Mouse (Mus musculus) ES-CJ7 (cell line): ENCODE results near the gene Sugct.

Source experiments
- DNase-seq: peaks from one replicate; pipeline ENCODE4 v3.0.0; 2011; ENCODE audit warnings: low read depth, low spot score

Gene Sugct

DNA sequence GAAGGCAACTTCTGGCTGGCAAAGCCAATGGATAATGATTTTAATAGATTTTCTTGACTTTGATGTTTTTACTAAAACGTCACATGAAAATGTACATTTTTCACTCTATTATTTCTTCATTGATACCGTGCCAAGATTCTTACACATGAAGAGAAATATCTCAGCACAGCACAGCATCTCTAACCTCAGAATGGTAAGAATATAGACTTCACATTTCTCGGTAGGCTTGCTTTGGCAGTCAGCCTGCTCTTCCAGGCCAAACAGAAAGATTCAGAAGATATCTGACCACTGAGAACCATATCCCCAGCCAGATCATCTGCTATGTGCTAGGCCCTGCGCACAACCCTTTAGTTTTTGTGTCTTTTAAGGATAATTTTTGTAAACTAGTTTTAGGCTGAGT, 657.0 kb downstream of the Sugct start:
- DNase-seq: no peak

DNA sequence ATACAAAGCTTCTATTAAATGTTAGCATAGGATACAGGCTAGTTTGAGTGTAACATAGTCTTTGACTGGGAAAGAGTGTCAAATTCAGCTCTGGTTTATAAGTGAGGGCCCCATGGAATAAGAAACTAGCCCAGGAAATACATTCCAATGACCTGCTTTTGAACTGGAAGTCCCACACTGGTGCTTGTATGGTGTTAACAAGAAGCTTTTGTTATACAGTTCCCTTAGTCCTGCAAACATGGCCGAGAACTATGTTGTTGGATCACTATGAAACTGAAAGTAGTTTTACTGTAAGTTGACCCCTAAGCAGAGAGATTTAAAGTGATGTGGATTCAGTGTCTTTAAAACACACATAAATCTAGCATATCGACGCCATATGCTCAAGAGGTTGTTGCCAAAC, 657.5 kb downstream of the Sugct start:
- no peak for DNase-seq

DNA sequence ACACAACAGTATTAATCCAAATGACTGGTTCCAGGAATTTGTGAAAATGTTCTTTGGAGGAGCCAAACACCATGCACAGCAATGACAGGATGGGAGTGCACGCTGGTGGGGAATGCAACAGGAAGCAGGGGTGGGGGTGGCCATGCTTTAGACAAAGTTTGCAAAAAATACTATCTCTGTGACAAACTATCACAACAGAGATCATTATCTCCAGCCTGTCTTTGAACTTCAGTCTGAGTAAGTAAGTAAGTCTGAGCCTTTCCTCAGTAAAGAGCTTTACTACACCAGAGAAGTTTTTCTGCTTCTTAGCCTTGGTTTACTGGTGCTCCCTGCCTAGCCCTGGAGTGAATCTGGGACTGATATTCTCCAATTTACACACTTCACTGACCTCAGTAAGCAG, 664.6 kb downstream of the Sugct start:
- no peak for DNase-seq

DNA sequence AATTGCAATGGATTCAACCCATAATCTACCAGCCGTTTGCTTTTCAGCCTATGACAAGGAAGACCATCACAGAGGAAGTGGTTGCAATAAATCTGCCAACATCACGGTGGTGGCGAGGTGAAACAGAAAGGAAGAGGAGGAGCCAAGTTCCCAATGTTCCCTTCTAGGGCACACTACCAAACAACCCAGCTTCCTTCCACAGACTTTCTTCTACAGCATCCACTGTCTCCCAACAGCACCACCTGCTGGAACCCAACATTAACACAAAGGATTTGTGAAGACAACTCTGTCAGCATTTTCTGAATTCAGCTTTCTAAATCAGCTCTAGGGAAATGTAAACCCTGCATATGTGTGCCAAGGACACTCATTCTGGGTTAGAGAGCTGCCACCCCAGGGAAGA, 666.8 kb downstream of the Sugct start:
- DNase-seq: peak; percentile 77

DNA sequence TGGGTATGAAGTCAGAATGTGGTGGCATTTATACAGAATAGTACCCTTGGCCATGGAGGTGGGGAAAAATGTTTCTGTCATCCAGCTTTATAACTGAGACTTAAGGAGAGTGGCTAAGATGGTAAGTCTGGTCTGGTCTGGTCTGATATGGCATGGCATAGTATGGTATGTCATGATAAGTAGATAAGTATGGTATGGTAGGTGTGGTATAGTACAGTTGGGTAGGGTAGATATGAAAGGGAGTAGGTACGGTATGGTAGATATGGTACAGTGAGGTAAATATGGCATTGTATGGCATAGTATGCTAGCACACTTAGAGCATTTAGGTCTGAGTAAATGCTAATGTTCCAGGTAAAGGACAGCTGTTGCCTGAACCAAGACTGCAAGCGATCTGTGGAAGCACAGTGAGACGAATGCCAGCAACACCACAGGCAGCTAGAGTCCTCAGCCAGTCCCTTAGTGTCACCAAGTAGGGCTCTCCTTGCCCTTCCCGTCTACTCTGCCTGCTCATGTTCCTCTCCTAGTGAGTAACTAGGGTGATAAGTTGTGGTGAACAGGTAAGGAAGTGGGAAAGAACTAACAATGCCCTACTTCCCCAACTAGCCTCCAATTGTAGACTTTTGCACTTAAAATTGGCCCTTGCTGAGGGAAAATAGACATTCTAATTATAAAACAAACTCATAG, 667.4 kb downstream of the Sugct start:
- DNase-seq: no peak

DNA sequence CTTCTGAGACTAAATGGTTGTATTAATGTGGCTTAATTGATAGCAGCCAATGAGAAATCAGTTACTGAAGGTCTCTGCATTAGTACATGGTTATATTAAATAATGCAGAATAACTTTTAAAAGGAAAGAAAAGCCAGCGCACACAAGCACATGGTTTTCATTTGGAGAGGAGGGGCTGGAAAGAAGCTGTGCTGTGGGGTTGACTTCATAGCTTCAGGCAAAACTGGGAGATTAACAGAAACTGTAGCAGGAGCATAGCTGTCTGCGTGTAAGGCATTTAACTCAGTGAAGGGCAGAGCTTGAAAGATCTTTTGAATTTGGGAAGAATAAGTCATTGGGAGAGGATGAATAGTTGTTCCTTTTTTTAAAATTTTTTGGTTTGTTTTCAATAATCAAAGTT, 668.4 kb downstream of the Sugct start:
- no peak for DNase-seq

DNA sequence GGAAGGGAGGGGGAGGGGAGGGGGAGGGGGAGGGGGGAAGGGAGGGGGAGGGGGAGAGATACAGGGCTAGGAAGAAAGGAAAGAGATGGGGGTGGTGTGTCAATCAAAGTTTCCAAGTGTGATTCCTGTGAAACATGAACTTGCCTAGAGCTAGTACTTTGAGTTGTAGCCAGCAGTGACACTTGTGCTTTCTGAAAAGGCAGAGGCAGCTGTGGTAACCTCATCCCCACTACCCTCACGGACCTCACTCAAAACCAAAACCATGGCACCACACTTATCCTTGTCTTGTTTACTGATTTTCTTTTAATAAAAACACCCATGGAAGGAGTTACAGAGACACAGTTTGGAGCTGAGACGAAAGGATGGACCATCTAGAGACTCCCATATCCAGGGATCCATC, 698.9 kb downstream of the Sugct start:
- DNase-seq: no peak

DNA sequence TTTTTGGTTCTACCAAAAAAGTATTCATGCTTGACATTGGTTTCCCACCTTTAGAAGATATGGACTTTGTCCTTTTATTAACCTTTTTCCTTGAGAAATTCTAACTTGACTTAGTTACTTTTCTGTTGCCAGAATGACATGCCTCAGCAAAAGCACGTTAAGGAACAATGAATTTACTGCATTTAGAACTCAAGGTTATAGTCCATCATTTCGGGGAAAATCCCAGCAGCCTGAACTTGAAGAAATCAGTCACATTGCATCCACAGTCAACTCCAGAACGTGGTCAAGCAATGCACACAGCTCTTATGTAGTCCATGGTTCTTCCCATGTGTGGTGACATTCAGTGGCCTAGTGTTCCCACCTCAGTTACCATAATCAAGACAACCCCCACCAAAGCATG, 700.0 kb downstream of the Sugct start:
- no peak for DNase-seq

DNA sequence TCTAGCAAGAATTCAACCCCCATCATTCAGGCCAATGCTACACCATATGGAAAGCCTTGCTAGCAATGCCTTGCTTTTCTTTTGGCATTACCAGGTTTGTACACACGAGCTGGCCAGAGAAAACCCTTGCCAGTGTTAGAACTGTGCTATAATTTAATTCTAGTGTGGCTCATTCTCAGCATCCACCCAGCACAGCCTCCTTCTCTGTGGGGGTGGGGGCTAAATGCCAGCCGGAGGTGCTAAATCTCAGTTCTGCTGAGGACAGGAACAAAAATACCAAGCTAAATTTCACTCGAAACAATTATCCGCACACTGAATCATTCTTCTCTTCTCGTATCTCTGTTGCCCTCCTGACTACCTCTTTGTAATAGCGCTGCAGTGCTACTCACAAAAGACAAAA, 717.6 kb downstream of the Sugct start:
- DNase-seq: no peak

DNA sequence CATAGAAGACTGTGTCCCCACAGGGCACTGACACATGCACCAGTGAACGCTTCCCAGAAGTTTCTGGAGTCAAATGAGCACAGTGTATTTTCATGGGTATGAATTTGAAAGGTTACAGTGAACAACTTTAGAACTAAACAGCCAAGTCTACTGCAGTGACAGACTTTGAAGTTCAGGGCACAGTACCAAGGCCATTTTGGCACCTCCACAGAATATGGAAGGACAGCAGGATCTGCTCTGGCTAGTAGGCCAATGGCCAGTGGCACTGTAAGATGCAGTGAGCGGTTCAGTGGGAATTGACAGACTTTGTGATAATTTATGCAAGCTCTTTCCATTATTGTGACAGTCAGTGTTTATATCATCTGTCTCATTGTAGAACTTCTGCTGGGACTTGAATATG, 724.1 kb downstream of the Sugct start:
- no peak for DNase-seq

DNA sequence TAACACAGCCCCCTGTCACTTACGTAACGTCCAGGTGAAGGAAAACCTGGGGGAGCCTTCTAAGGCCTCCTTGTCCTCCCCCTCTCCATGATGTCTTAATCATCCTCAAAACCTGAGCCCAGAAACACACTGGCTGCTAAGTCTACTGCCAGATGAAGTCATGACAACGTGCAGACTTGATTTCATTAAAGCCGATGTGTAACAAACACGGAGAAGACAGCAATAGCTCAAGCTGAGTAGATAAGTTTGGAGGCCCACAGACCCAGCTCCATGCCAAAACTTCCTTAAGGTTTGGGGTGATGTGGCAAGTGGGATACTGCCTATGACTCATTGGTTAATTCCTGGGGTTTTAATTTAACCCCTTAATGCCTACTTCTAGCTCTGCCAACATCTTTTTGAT, 726.4 kb downstream of the Sugct start:
- DNase-seq: no peak

DNA sequence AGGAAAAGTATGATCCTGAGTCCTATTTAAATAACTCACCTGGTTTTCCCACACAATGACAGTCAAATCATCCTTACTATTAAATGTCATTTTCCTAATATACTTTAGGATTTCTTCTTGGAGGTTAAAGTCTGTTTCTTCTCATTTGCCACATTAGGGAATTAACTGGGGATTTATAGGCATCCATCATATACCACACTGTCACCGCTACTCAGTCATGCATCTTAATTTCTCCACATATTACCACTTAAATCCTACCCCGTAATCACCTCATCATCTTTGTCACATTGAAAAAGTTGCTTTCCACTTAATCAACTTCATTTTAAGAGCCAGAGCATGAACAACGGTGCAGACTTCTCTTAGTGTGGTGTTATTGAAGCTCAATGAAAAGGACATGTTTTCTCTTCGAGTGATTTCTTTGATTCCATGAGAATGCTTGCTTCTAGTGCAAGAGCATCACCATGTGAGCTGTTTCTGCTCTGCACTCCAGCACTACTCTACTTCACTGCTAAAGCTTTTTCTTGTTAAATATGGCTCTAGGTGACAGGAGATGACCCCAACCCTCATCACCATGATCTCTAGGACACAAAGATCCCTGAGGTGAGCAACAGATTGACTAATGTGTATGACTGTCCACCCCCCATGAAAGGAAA, 730.4 kb downstream of the Sugct start:
- DNase-seq: no peak

DNA sequence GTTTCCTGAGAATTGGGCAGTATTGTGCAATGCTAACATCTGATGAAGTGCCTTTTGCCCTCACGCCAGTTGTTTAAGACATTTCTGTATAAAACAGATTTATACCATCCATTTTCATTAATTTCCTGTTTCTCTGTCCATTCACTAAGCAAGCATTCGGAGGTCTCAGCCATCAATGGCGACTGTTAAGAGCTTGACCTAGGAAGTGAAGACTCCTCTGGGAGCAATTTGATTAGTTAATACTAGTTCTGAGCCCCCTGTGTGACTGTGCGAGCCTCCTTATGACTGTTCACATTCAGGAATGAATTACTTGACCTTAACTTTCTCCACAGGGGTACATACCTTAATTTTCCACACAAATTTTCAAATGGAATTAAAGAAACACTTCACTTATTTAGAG, 743.3 kb downstream of the Sugct start:
- DNase-seq: no peak

DNA sequence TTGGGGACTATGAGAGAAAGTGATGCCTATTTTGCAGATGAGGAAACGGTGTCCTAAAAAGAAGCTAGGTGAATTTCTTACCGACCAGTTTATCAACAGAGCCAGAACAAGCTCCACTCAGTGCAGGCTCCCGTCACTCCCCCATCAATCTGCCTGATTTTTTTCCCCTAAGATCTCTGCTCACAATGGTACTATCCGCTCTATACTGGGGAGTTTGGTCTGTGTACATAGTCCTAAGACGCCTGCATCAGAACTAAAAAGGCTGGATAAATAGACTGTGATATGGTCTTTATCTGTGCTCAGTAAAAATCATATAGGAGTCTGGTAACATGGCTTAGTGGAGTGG, 755.9 kb downstream of the Sugct start:
- DNase-seq: peak; percentile 2

DNA sequence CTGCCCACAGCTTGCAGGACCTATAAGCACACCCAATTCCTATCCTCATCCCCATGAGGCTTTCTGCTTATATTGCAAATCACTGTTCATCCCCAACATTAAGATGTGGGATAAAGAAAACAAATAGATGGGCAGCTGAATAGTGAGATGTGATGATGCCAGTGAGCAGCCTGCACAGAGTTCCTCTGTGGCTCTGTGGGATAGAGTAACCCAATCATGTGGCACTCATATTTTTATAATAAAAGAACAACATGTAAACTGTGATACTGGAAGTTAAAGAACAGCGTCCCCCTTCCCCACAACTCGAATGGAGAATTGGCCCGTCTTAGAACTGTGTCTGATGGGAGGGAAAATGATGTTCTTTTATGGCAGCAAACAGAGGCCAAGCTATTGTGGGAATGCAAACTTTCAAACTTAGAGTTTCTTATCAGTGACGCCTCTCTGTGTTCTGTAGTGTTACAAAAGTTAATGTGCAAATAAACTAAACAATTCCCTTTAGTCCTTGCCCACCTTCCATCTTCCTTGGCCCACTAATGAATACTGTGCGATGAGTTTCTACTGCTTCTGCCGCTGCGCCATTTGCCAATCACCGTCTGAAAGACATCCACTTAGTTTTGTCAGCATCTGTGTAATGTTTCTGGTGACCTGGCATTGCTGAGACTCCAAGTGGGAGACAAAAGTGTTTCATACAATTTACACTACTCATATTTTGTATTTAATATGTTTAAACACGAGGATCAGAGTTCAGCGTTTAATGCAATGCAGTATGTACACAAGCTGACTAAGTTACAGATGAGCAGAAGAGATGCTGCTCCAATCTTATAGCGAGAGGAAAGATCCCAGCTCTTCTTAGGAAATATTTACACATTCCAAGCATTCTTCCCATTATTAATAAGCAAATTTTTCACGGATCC, 756.5 kb downstream of the Sugct start:
- DNase-seq: no peak

DNA sequence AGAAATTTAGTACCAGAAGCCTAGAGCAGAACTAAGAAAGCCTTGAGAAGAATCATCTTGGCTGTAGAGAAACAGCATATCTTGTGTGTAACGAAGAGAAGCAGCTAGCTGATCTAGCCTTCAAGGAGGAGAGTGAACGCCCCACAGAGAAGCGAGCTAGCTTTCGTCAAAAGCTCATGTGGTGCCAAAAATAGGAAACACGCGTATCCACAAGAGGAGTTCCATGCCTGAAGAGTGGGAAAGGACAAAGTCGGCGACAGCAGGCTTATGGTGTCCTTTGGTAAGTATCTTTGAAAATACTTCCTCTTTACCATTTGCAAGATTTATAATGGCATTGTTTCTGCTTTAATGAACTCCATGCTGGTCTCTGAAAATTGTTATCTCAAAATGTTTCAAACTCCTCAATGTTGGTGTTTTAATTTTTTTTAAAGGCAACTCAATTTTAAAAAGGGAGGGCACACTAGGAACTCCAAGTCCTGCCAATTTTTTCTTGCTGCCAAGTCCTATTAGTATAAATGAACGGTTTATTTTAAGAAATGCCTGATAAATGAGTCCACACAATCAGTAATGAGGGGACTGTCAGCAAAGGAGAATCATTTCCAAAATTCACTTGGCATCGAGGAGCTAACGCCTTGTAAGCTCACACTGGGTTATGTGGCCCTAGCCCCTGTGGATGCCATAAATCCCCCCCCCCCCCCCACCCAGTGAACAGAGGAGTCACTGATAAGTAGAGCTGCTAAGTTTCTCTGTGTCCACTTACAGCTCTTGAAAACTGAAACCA, 757.7 kb downstream of the Sugct start:
- DNase-seq: no peak

DNA sequence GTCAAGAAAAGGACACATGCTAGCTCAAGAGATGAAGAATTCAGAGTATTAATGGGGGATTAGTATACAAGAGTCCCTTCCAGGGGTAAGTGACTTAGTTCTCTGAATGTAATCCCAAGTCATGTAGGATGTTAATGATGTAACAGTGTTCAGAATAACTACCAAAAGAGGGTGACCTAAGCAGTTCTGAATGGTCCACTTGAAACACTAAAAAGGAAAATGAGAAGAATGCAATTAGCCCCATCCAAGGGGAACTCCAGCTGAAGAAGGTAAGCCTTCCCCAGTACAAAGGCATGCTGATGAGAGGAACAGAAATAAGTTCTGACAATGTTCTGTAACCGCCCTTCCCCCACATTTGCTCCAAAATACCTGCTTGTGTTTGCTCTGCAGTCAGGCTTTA, 760.3 kb downstream of the Sugct start:
- no peak for DNase-seq

DNA sequence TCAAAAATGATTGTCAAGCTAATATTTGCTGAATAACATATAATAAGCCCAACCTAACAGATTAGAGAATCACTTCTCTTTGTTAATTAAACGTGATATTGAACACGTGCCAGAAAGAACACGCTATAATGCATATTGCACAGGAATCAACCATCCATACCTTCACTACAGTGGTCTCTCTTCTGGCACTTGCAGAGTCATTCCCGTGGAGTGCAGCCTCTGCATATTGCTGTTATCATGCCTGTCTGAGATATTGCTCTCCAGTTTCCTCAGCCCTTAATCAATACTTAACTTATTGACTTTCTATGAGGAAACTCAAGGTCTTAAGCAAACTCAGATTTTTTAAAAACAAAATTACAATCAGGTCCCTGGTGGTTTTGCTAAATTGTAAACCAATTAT, 761.8 kb downstream of the Sugct start:
- DNase-seq: no peak

DNA sequence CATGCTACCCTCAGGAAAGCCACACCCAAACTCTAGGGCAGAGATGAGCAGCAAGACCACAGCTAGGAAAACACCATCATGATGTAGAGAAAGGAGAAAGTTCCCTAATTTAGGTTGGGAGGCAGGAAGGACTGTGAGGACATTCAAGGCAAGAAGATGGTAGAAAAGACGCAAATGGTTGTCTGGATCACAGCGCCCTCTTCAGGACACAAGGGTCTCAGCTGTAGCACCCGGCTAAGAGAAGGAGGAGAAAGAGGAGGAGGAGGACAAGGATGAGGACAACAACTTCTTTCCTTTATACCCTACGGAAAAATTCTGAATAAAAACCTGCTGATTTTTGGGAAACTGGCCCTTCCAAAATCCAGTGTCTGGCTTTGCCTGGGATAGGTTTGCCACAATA, 774.0 kb downstream of the Sugct start:
- DNase-seq: peak; percentile 52

DNA sequence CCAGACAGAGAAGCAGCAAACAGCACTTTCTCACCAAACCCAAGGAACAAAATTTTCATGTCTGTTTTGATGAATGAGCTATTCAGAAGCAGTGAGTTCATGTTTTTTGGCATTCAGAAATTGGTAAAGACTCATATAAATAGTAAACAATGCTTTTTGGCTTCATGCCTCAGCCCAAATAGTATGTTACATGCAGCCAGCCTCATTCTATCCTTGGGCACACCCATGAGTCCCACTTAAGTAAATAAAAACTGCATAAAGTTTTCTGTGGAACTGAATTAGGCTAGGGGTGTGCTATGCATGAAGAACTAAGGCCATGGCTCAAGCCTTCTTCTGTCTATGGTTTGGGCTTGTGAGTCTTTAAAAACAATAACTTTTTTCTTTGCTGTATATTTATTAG, 779.7 kb downstream of the Sugct start:
- DNase-seq: no peak

DNA sequence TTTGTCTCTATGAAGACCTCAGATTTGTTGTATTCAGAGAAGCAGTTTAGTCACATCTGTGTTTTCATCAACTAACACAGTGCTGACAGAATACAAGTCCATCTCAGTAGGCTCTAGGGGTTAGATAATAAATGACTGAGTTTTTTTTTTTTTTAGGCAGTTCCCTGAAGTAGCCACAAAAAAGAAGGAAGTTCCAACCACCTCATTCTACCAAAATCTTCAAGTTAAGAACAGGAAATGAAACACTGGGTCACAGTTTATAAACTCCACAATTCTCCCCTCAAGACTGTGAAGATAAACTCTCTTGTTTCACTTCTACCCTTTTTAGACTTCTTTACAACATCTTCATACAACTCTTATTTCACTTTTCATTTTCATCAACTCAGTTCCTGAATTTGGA, 783.1 kb downstream of the Sugct start:
- DNase-seq: no peak

DNA sequence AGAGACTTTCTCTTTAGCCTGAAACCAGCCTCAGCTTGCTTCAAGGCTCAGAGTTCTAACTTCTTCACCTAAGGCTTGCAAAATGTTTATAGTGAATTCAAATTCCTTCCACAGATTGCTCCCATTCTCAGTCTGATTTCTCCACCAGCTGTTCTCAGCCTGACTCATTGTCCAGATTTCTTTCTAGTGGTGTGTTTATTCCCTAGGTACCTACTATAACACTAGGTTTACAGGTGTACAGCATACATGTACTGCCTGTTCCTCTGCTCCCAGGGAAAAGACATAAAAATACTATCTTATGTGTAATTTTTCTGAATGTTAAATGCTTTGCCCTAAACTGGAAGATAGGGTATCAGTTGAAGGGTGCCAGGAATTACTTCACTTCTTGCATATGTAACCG, 788.4 kb downstream of the Sugct start:
- no peak for DNase-seq
